Mouse (Mus musculus) cerebellum, adult 9-11 months (tissue): ENCODE measurements at regions not wholly inside any gene's neighbourhood (a gene's known extent, or its start where the extent isn't known, plus 50 kb on each side); places are given as distances from the start of the nearest gene placed in this dataset.
A peak's percentile ranks its signal among the peaks of the same experiment; 100 is the strongest.

Source experiments
- DNase-seq: peaks from one replicate; pipeline ENCODE4 v3.0.0; 2022

DNA sequence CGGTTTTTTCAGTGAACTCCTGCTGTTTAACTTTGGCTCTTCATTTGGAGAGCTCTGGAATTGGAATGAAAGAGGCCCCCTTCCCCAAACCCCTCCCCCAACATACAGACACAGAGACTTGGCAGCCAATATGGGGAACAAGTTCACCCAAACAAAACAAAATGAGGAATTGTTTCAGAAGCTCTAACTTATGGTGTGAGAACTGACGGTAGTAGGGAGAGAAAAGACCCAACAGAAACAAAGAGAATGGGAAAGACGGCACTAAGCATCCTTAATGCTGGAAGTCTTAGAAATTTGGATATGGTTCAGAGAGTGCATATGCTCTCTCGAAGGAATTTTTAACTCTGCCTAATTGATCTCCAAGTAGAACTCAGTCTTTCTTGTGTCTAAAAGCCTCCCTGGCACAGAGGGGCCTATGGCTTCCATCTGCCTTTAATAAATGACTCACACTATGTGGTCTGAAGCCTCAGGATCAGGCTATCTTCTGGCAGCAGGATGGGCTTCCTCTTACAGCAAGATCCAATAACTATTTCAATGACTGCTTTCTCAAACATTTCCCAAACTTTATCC, 438.2 kb upstream of the Map3k7 start:
- DNase-seq, result no peak

- DNase-seq, result no peak
Measured at GRCm38 (mm10) chr4:31536811-31537210, 427.1 kb upstream of the Map3k7 start.

GRCm38 (mm10) chr4:31553780-31554394, 410.0 kb upstream of the Map3k7 start:
- no peak for DNase-seq

DNA sequence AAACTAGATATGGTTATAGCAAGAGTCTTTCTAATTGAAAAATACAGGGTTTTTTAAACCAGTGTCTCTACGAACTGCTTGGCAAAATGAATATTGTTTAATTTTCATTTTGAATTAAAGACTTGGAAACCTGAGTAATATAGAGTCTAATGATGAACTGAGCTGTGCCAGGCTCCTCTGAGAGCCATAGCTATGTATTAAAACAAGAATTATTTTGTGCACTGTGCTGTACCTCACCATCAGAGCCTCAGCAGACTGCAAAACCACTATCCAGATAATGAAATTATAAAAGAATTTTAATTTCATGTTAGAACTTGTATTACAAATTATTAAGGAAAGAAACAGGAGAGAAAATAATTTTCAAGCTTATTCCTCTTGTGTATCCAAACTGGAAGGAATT, 408.8 kb upstream of the Map3k7 start:
- DNase-seq, result no peak

DNA sequence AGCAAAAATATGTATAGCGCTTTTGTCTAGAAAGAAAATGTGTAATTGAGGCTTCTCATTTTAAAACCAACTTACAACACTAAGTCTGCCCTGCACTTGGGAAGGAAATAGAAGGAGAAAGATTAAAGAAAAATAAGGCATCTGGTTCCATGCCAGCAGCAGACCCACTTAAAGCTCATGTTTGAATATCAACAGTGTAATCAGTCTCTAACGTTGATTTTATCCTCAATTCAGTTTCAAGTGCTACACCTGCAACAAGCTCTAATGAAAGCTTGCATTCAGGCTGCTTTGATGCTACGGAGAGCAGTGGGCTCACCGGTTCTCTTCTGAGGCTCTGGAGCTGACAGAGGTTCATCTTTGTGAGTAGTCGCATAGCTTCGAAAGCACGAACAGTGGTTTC, 406.6 kb upstream of the Map3k7 start:
- DNase-seq, result no peak

DNA sequence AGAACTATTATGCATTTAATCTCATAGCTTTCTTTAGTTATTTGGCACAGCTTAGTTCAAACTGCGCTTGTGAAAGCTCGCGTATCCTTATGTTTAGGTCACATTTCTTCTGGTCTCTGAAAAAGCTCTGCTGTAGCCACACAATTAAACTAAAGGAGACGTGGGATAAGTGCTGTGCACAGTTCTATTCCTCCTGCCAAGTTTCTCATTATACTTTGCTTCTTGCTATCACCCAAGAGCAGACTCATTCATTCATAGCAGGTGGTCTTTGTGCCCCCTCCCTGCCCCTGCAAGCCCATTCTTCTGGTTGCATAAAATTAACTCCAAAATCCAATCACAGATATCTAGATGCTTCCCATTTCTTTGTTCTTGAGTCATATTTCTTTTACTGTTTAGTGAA, 403.6 kb upstream of the Map3k7 start:
- DNase-seq, result no peak

GRCm38 (mm10) chr4:31561183-31561582, 402.7 kb upstream of the Map3k7 start:
- DNase-seq, result no peak

- no peak for DNase-seq
Measured at GRCm38 (mm10) chr4:31561823-31562222, 402.1 kb upstream of the Map3k7 start.

GRCm38 (mm10) chr4:31566158-31566557, 397.7 kb upstream of the Map3k7 start:
- DNase-seq, result no peak

- no peak for DNase-seq
Measured at GRCm38 (mm10) chr4:31566834-31567233, 397.1 kb upstream of the Map3k7 start.

DNA sequence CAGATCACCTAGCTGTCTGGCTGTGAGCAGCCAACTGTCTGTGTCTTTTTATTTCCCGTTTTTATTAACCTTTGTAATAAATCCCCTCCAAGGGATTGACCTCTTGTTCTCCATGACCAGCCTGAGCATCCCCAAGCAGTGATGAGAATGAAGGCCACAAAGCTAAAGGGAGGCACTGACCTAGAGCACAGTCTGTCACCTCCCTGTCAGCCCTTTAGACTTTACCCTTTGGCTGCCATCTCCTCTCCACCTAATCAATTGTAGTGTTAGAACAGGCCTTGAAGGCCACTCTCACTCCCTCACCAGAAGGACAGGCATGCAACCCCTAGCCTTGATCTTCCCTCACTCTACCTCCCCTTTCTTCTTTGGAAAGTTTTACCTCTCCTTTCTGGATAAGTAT, 394.2 kb upstream of the Map3k7 start:
- DNase-seq, result no peak

GRCm38 (mm10) chr4:31576982-31577579, 386.8 kb upstream of the Map3k7 start:
- peak; percentile 33 for DNase-seq

DNA sequence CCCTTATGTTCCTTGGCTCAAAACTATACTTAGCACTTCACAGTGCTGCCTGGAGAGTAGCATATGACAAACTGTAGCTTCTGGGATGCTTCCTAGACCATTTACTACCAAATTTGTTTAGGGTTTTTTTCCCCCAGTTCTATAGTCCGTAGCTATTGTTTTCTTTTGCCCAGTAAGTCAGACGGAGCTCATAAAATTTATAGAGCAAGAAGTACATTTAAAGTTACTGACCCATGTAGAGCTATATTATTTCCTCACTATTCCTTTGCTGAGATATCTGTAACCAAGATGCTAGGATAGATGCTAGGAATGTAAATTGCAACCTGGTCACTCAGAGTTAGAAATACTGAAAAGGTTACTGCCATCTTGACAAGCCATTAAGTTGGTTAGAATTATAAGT, 380.4 kb upstream of the Map3k7 start:
- DNase-seq, result no peak

GRCm38 (mm10) chr4:31584171-31584570, 379.7 kb upstream of the Map3k7 start:
- DNase-seq, result peak; percentile 75

GRCm38 (mm10) chr4:31594089-31594488, 369.8 kb upstream of the Map3k7 start:
- DNase-seq, result no peak

DNA sequence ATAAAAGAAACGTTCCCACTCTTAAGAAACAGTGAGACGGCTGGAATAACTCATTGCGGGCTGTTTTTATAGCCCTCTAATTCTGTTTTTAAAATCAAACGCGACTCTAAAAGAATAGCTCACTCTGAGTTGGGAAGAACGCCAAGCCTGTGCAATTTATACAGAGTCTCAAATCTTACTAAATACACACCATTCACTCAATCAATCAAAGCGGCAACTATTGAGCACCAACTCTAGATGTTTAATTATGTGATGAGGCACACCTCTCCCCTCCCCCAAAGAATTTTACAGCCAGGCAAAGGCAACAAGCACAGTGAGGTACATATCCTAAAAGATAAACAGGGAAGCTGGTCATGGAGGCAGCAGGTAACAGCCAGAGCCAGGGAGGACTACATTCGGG, 362.4 kb upstream of the Map3k7 start:
- DNase-seq, result no peak

DNA sequence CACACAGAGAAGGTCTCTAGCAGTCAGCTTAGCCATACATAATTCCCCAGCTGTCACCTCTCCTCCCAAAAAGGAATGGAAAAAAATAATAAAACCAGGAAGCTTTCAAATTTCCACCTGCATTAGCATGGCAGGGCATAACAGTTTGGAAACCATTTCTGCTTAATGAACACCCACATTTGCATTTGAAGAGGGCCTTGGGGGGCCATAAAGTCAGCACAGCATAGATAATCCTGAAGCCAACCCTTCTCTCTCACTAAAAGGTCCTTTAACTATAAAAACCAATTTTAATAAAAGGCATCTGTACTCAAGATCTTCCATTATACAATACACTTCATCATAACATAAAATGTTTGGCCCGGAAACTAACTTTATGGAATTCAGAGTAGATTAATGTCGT, 360.1 kb upstream of the Map3k7 start:
- no peak for DNase-seq

DNA sequence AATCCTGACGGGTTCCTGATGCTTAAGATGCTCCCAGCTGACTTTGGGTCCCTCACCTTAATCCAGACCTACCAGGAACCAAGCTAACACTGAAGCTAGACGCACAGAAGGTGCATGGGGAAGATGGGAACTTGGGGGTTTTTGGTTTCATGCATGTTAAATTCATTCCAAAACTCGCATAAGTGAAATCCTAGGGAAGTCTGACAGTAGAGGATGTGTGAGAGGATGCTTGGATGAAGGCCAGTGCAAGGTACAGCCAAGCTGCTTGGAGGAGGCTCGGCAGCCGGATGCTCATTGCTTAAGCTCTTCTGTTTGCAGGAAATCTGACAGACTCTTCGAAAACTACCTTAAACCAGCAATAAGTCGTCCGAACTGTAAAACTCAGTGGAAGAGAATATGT, 355.1 kb upstream of the Map3k7 start:
- DNase-seq, result peak; percentile 31

DNA sequence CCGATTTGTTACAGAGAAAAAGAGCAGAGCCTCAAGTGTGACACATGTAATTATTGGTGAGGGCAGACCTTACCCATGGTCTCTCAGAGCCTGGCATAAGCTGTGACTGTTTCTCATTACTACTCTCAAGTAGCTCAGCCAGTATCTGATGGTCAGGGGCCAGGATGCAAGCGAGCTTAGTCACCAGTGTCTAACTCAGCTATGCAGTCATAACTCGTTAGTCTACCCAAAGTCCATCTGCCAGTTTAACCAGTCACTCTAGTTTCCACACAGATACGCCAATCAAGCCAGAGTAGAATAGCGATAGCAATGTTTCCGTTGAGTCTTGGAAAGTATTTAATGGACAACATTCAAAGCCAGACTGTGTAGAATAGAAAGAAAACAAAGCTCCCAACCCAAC, 354.3 kb upstream of the Map3k7 start:
- no peak for DNase-seq

- no peak for DNase-seq
Measured at GRCm38 (mm10) chr4:31612147-31612824, 351.6 kb upstream of the Map3k7 start.

DNA sequence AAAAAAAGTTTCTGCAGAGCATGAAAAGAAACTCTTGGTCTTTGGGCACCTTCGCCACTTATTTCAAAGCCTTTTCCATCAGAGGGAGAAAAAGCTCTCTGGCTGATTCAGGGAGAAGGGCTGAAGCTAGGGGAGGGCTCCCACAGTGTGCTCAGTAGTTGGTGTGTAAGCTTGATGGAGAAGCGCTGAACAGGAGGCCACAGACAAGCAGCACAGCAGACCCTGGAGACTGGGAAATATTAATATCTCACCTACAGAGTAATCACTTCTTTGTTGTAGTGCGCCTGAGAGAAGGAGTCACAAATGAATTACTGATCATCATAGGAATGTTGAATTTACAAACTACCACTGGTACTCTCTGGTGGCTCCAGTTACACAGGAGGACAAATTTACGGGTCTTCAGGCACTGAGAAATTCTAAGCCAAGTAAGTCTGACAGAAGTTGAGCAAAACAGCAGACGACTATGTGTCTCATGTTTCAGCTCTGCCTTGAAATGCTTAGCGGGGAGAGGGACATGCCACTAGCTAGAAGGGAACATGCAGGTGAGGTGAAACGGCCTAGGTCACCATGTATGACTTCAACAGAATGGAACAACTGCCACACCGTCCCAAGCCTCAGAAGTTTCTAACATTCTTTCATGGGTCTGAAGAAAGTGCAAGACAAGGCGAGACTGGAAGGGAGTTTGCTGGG, 350.9 kb upstream of the Map3k7 start:
- DNase-seq, result no peak

DNA sequence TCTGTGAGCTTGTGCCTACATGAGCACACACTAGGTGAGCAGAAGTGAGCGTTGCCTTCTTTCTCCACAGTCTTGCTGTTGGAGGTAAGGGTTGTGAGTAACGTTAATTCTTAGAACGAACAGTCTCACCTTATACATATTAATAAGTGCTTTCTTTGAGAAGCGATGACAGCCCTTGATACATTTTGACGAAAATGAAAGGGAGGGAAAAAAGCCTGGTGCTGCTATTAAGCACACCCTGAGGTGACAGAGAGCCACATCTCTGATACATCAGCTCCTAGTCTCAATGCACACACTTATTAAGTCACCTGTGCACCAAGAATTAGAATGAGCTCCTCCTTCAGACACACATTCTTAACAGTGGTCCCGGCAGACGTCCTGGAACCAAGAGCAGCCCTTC, 346.3 kb upstream of the Map3k7 start:
- no peak for DNase-seq

GRCm38 (mm10) chr4:31618026-31618425, 345.9 kb upstream of the Map3k7 start:
- no peak for DNase-seq

GRCm38 (mm10) chr4:31621205-31621604, 342.7 kb upstream of the Map3k7 start:
- no peak for DNase-seq
